Mouse (Mus musculus) midbrain, postnatal 0 days (tissue): Measurements from ENCODE around the gene Agbl4. TPM values are rescaled to one million over a fixed set of nuclear protein-coding genes. Genes with fewer than 3 reads are reported as not detected.

ENCODE experiments used
- ATAC-seq: fragments of 200-750 bp; cut with Nextera tagmentation; 2 replicates; pipeline ENCODE4 v1.8.0; 2017; ENCODE audit warnings: moderate number of reproducible peaks, mild to moderate bottlenecking, moderate TSS enrichment, moderate library complexity; ENCODE audit not compliant: low FRiP score
- DNase-seq: peaks from one replicate; pipeline ENCODE4 v3.0.0-alpha.2; 2015; ENCODE audit warnings: low spot score
- H3K27ac ChIP-seq: fragments of 300-500 bp; sonication (generic); 2 replicates; pipeline ENCODE4 v1.5.1; 2014; ENCODE audit warnings: low read depth, mild to moderate bottlenecking, low read length, mixed read lengths
- H3K27me3 ChIP-seq: fragments of 300-500 bp; sonication (generic); 2 replicates; pipeline ENCODE4 v1.6.1; 2014; ENCODE audit warnings: low read length, control low read depth, mixed read lengths; ENCODE audit not compliant: insufficient read depth
- H3K36me3 ChIP-seq: fragments of 300-500 bp; sonication (generic); 2 replicates; pipeline ENCODE4 v1.6.1; 2014; ENCODE audit warnings: low read length, control low read depth, mixed read lengths; ENCODE audit not compliant: insufficient read depth
- H3K4me1 ChIP-seq: fragments of 300-500 bp; sonication (generic); 2 replicates; pipeline ENCODE4 v1.6.1; 2014; ENCODE audit warnings: mild to moderate bottlenecking, control low read depth, antibody characterized with exemption, low read length, mixed read lengths; ENCODE audit not compliant: insufficient read depth
- H3K4me2 ChIP-seq: fragments of 300-500 bp; sonication (generic); 2 replicates; pipeline ENCODE4 v1.6.1; 2014; ENCODE audit warnings: low read depth, mild to moderate bottlenecking, low read length, mixed read lengths; ENCODE audit not compliant: poor library complexity, severe bottlenecking
- H3K4me3 ChIP-seq: fragments of 300-500 bp; sonication (generic); 2 replicates; pipeline ENCODE4 v1.5.1; 2014; ENCODE audit warnings: low read depth, mild to moderate bottlenecking, low read length, moderate library complexity
- H3K9ac ChIP-seq: fragments of 300-500 bp; sonication (generic); replicated peaks from 2 replicates; pipeline ENCODE4 v1.6.1; 2014; ENCODE audit warnings: mild to moderate bottlenecking, low read length, moderate library complexity, mixed read lengths; ENCODE audit not compliant: poor library complexity, severe bottlenecking
- H3K9me3 ChIP-seq: fragments of 300-500 bp; sonication (generic); 2 replicates; pipeline ENCODE4 v1.6.1; 2016; ENCODE audit warnings: low read length, control low read depth
- CTCF ChIP-seq: IDR thresholded peaks from 2 replicates; pipeline ENCODE4 v1.5.1; 2016; ENCODE audit warnings: antibody characterized with exemption, mild to moderate bottlenecking
- WGBS: fragments of 180-500 bp; shearing (Covaris S2); extraction: QIAGEN DNeasy Blood & Tissue Kit; methylation state at CpG from one replicate; pipeline ENCODE4 v1.1.7; 2014; 5-methylcytosine and 5-hydroxymethylcytosine counted together
- polyA plus RNA-seq: library from polyadenylated mRNA; unstranded; fragments of >200 nt; fragmentation: Nextera tagmentation; extraction: Ambion mirVana; gene quantifications from 2 replicates; pipeline ENCODE4 v1.2.1, GENCODE M21; 2015
- total RNA-seq: library from RNA; depleted of rRNA; stranded (reverse); fragments of >200 nt; gene quantifications from 2 replicates; pipeline ENCODE4 v1.2.3, GENCODE M21; 2014

The Agbl4 gene
- total and polyA plus RNA-seq, 2 experiments from 2014 or later: 5.0 to 9.2 TPM

- 29% methylated on average over 10 of the region's 10 CpGs for WGBS
- H3K4me1 ChIP-seq: no peaks in the 10 kb centered on the region
- no peak overlapping the region for H3K9ac ChIP-seq
- TF ChIP-seq CTCF: no peak
- H3K36me3 ChIP-seq: no peaks in the 10 kb centered on the region
- H3K4me2 ChIP-seq: no peak overlapping the region
- H3K9me3 ChIP-seq: no peaks in the 10 kb centered on the region
- ATAC-seq (peak; percentile 62; the same call in 1 of the 2 replicates), DNase-seq (peak; percentile 62)
- H3K4me3 ChIP-seq: no peak overlapping the region
- peaks cover 6% of the 10 kb centered on the region; the same call in 1 of the 2 replicates for H3K27me3 ChIP-seq
- no peak overlapping the region for H3K27ac ChIP-seq
Observed at GRCm38 (mm10) chr4:111475374-111475971, 1078.0 kb downstream of the Agbl4 start.

GRCm38 (mm10) chr4:111477507-111477906, 1080.0 kb downstream of the Agbl4 start:
- 28% methylated on average over 4 of the region's 4 CpGs for WGBS
- Histone ChIP-seq H3K9me3 (no peaks in the 10 kb centered on the region), H3K4me2 (no peak overlapping the region), H3K27me3 (peaks cover 6% of the 10 kb centered on the region; the same call in 1 of the 2 replicates), H3K27ac (no peak overlapping the region), H3K36me3 (no peaks in the 10 kb centered on the region), H3K4me3 (no peak overlapping the region), H3K4me1 (no peaks in the 10 kb centered on the region), H3K9ac (no peak overlapping the region)
- ATAC-seq (no peak), DNase-seq (no peak)
- no peak; the same call in 1 of the 2 replicates for TF ChIP-seq CTCF

- Histone ChIP-seq H3K4me2 (no peak overlapping the region), H3K4me1 (no peaks in the 10 kb centered on the region), H3K27me3 (no peaks in the 10 kb centered on the region; the same call in 1 of the 2 replicates), H3K9ac (no peak overlapping the region), H3K27ac (no peak overlapping the region), H3K9me3 (no peaks in the 10 kb centered on the region), H3K4me3 (no peak overlapping the region), H3K36me3 (no peaks in the 10 kb centered on the region)
- no peak for DNase-seq
- 91% methylated on average over 5 of the region's 5 CpGs for WGBS
- no peak for TF ChIP-seq CTCF
- no peak for ATAC-seq
Observed at GRCm38 (mm10) chr4:111483499-111483898, 1086.0 kb downstream of the Agbl4 start.

- Histone ChIP-seq H3K36me3 (no peaks in the 10 kb centered on the region), H3K4me3 (no peak overlapping the region), H3K27ac (no peak overlapping the region), H3K9me3 (no peaks in the 10 kb centered on the region), H3K9ac (no peak overlapping the region), H3K4me2 (no peak overlapping the region), H3K4me1 (no peaks in the 10 kb centered on the region), H3K27me3 (no peaks in the 10 kb centered on the region; the same call in 1 of the 2 replicates)
- ATAC-seq (peak; percentile 47; the same call in 1 of the 2 replicates), DNase-seq (peak; percentile 49)
- no peak for TF ChIP-seq CTCF
- 67% methylated on average over 5 of the region's 5 CpGs for WGBS
Observed at GRCm38 (mm10) chr4:111485189-111485588, 1087.7 kb downstream of the Agbl4 start.

- H3K9ac ChIP-seq: no peak overlapping the region
- no peak for DNase-seq
- TF ChIP-seq CTCF: no peak
- no peaks in the 10 kb centered on the region for H3K36me3 ChIP-seq
- H3K4me3 ChIP-seq: no peak overlapping the region
- no peaks in the 10 kb centered on the region for H3K9me3 ChIP-seq
- no peak overlapping the region for H3K4me2 ChIP-seq
- H3K27me3 ChIP-seq: no peaks in the 10 kb centered on the region
- no peak overlapping the region for H3K27ac ChIP-seq
- ATAC-seq: no peak
- no peaks in the 10 kb centered on the region for H3K4me1 ChIP-seq
- 69% methylated on average over 5 of the region's 5 CpGs for WGBS
Observed at GRCm38 (mm10) chr4:111486187-111486586, 1088.7 kb downstream of the Agbl4 start.

- H3K9me3 ChIP-seq: no peaks in the 10 kb centered on the region
- H3K4me3 ChIP-seq: no peak overlapping the region
- TF ChIP-seq CTCF: no peak
- no peak overlapping the region for H3K4me2 ChIP-seq
- H3K9ac ChIP-seq: no peak overlapping the region
- ATAC-seq: no peak
- WGBS: 92% methylated on average over 4 of the region's 4 CpGs
- no peak for DNase-seq
- no peaks in the 10 kb centered on the region for H3K27me3 ChIP-seq
- no peaks in the 10 kb centered on the region for H3K36me3 ChIP-seq
- H3K27ac ChIP-seq: no peak overlapping the region
- H3K4me1 ChIP-seq: no peaks in the 10 kb centered on the region
Observed at GRCm38 (mm10) chr4:111487233-111487843, 1089.9 kb downstream of the Agbl4 start.
